Mouse (Mus musculus): ENCODE results near the gene Mtss1l. TPM values are rescaled to one million over a fixed set of nuclear protein-coding genes. Genes with fewer than 3 reads are reported as not detected.
A peak's percentile ranks its signal among the peaks of the same experiment; 100 is the strongest.

Gene Mtss1l
- polyA plus RNA-seq, 1 experiment from 2014 or later = 12.4 TPM

- DNase-seq (ENCODE audit: low spot score) (no peak), ATAC-seq (replicated peaks; ENCODE audit: low FRiP score, low read depth) (no peak)
- H3K4me3 ChIP-seq (replicated peaks; ENCODE audit: low read depth, low read length) = no peak overlapping the region
- H3K27ac ChIP-seq = no peak overlapping the region
- H3K27me3 ChIP-seq (ENCODE audit: insufficient read depth, low read length) = no peaks in the 10 kb centered on the region
- H3K36me3 ChIP-seq (ENCODE audit: insufficient read depth, low read length) = 0 out of 2 replicates have a peak, but pooled peaks cover 2% of the 10 kb centered on the region
- no peak overlapping the region for H3K9ac ChIP-seq (ENCODE audit: low read depth, low read length)
- TF ChIP-seq CTCF (IDR thresholded peaks at IDR 0.05; ENCODE audit: low read depth) = no peak
- H3K4me2 ChIP-seq (ENCODE audit: low read length) = no peak overlapping the region
- WGBS = 50% methylated on average over 3 of the region's 3 CpGs
- no peaks in the 10 kb centered on the region for H3K9me3 ChIP-seq (replicated peaks; ENCODE audit: low read length)
- peaks cover 24% of the 10 kb centered on the region for H3K4me1 ChIP-seq (replicated peaks; ENCODE audit: insufficient read depth, low read length)
These were observed 17.2 kb upstream of the Mtss1l start for GRCm38 (mm10) chr8:110704103-110704502.

GRCm38 (mm10) chr8:110705391-110706287 lies 15.6 kb upstream of the Mtss1l start:
- no peak overlapping the region for H3K27ac ChIP-seq
- H3K27me3 ChIP-seq (ENCODE audit: insufficient read depth, low read length) = no peaks in the 10 kb centered on the region
- 0 out of 2 replicates have a peak, but pooled peaks cover 2% of the 10 kb centered on the region for H3K36me3 ChIP-seq (ENCODE audit: insufficient read depth, low read length)
- no peak overlapping the region for H3K4me2 ChIP-seq (ENCODE audit: low read length)
- DNase-seq (ENCODE audit: low spot score) (no peak), ATAC-seq (replicated peaks; ENCODE audit: low FRiP score, low read depth) (no peak)
- H3K4me3 ChIP-seq (replicated peaks; ENCODE audit: low read depth, low read length) = no peak overlapping the region
- H3K4me1 ChIP-seq (replicated peaks; ENCODE audit: insufficient read depth, low read length) = peaks cover 24% of the 10 kb centered on the region
- 60% methylated on average over 14 of the region's 14 CpGs for WGBS
- no peak overlapping the region for H3K9ac ChIP-seq (ENCODE audit: low read depth, low read length)
- no peak for TF ChIP-seq CTCF (IDR thresholded peaks at IDR 0.05; ENCODE audit: low read depth)
- no peaks in the 10 kb centered on the region for H3K9me3 ChIP-seq (replicated peaks; ENCODE audit: low read length)

- Histone ChIP-seq H3K4me3 (replicated peaks; ENCODE audit: low read depth, low read length) (no peak overlapping the region), H3K4me1 (replicated peaks; ENCODE audit: insufficient read depth, low read length) (peaks cover 24% of the 10 kb centered on the region), H3K9me3 (replicated peaks; ENCODE audit: low read length) (no peaks in the 10 kb centered on the region), H3K27me3 (ENCODE audit: insufficient read depth, low read length) (no peaks in the 10 kb centered on the region), H3K4me2 (ENCODE audit: low read length) (no peak overlapping the region), H3K9ac (ENCODE audit: low read depth, low read length) (no peak overlapping the region), H3K36me3 (ENCODE audit: insufficient read depth, low read length) (0 out of 2 replicates have a peak, but pooled peaks cover 2% of the 10 kb centered on the region), H3K27ac (no peak overlapping the region)
- ATAC-seq (replicated peaks; ENCODE audit: low FRiP score, low read depth) (no peak), DNase-seq (ENCODE audit: low spot score) (no peak)
- 95% methylated on average over 3 of the region's 3 CpGs for WGBS
- TF ChIP-seq CTCF (IDR thresholded peaks at IDR 0.05; ENCODE audit: low read depth) = no peak
These were observed 14.9 kb upstream of the Mtss1l start for GRCm38 (mm10) chr8:110706288-110706870.

GRCm38 (mm10) chr8:110708429-110708828 lies 12.8 kb upstream of the Mtss1l start:
- DNase-seq (ENCODE audit: low spot score) (no peak), ATAC-seq (replicated peaks; ENCODE audit: low FRiP score, low read depth) (no peak)
- Histone ChIP-seq H3K36me3 (ENCODE audit: insufficient read depth, low read length) (peaks cover 5% of the 10 kb centered on the region; the same call in 1 of the 2 replicates), H3K9ac (ENCODE audit: low read depth, low read length) (no peak overlapping the region), H3K4me1 (replicated peaks; ENCODE audit: insufficient read depth, low read length) (peaks cover 16% of the 10 kb centered on the region), H3K9me3 (replicated peaks; ENCODE audit: low read length) (no peaks in the 10 kb centered on the region), H3K4me3 (replicated peaks; ENCODE audit: low read depth, low read length) (no peak overlapping the region), H3K27me3 (ENCODE audit: insufficient read depth, low read length) (no peaks in the 10 kb centered on the region), H3K4me2 (ENCODE audit: low read length) (no peak overlapping the region), H3K27ac (no peak overlapping the region)
- TF ChIP-seq CTCF (IDR thresholded peaks at IDR 0.05; ENCODE audit: low read depth) = no peak
- WGBS = 81% methylated on average over 11 of the region's 11 CpGs

- no peak for ATAC-seq (replicated peaks; ENCODE audit: low FRiP score, low read depth)
- peaks cover 6% of the 10 kb centered on the region; the same call in 1 of the 2 replicates for H3K4me1 ChIP-seq (replicated peaks; ENCODE audit: insufficient read depth, low read length)
These were observed 10.7 kb upstream of the Mtss1l start for GRCm38 (mm10) chr8:110710593-110710992.

GRCm38 (mm10) chr8:110711271-110711934 lies 9.9 kb upstream of the Mtss1l start:
- DNase-seq (ENCODE audit: low spot score) = no peak
- no peak for ATAC-seq (replicated peaks; ENCODE audit: low FRiP score, low read depth)

More at GRCm38 (mm10) chr8:110710593-110710992, 10.7 kb upstream of the Mtss1l start:
- Histone ChIP-seq H3K27me3 (ENCODE audit: insufficient read depth, low read length) (no peaks in the 10 kb centered on the region), H3K9me3 (replicated peaks; ENCODE audit: low read length) (no peaks in the 10 kb centered on the region), H3K9ac (ENCODE audit: low read depth, low read length) (no peak overlapping the region), H3K27ac (peak overlapping the region; percentile 47), H3K36me3 (ENCODE audit: insufficient read depth, low read length) (peaks cover 12% of the 10 kb centered on the region; the same call in 1 of the 2 replicates), H3K4me2 (ENCODE audit: low read length) (no peak overlapping the region), H3K4me3 (replicated peaks; ENCODE audit: low read depth, low read length) (no peak overlapping the region)
- 54% methylated on average over 3 of the region's 3 CpGs for WGBS
- DNase-seq (ENCODE audit: low spot score) = no peak
- TF ChIP-seq CTCF (IDR thresholded peaks at IDR 0.05; ENCODE audit: low read depth) = no peak

More at GRCm38 (mm10) chr8:110711271-110711934, 9.9 kb upstream of the Mtss1l start:
- no peak overlapping the region for H3K4me3 ChIP-seq (replicated peaks; ENCODE audit: low read depth, low read length)
- H3K9me3 ChIP-seq (replicated peaks; ENCODE audit: low read length) = no peaks in the 10 kb centered on the region
- peaks cover 12% of the 10 kb centered on the region; the same call in 1 of the 2 replicates for H3K36me3 ChIP-seq (ENCODE audit: insufficient read depth, low read length)
- H3K9ac ChIP-seq (ENCODE audit: low read depth, low read length) = no peak overlapping the region
- 62% methylated on average over 13 of the region's 13 CpGs for WGBS
- H3K4me1 ChIP-seq (replicated peaks; ENCODE audit: insufficient read depth, low read length) = peaks cover 11% of the 10 kb centered on the region
- no peak overlapping the region for H3K4me2 ChIP-seq (ENCODE audit: low read length)
- no peaks in the 10 kb centered on the region for H3K27me3 ChIP-seq (ENCODE audit: insufficient read depth, low read length)
- H3K27ac ChIP-seq = peak overlapping the region; percentile 47
- TF ChIP-seq CTCF (IDR thresholded peaks at IDR 0.05; ENCODE audit: low read depth) = peak; percentile 25; the same call in 1 of the 2 replicates

All from kidney, postnatal 0 days (tissue).